Mouse (Mus musculus) brown adipose tissue, adult 24 weeks (tissue): ENCODE data around the gene Trem3. TPM values are rescaled to one million over a fixed set of nuclear protein-coding genes. Genes with fewer than 3 reads are reported as not detected.

Source experiments
- H3K27ac ChIP-seq: fragments of 200-500 bp; replicated peaks from 2 replicates; pipeline ENCODE4 v1.5.1; 2012; ENCODE audit warnings: low read depth, mild to moderate bottlenecking, low read length
- H3K4me1 ChIP-seq: fragments of 200-500 bp; 2 replicates; pipeline ENCODE4 v1.6.1; 2012; ENCODE audit warnings: low read length, mixed read lengths; ENCODE audit not compliant: control insufficient read depth, insufficient read depth, insufficient read length
- H3K4me3 ChIP-seq: fragments of 200-500 bp; 2 replicates; pipeline ENCODE4 v1.5.1; 2012; ENCODE audit warnings: low read depth, mild to moderate bottlenecking, low read length, moderate library complexity; ENCODE audit not compliant: insufficient read depth
- polyA plus RNA-seq: library from polyadenylated mRNA; stranded (reverse); fragments of >200 nt; gene quantifications from 2 replicates; pipeline ENCODE4 v1.2.4, GENCODE M21; 2012; ENCODE audit not compliant: missing spikeins, insufficient read depth, insufficient read length

The Trem3 gene
- polyA plus RNA-seq, 1 experiment: not detected

GRCm38 (mm10) chr17:48281739-48282085, 34.1 kb downstream of the Trem3 start:
- H3K27ac ChIP-seq: no peak overlapping the region
- H3K4me3 ChIP-seq: no peak overlapping the region
- no peaks in the 10 kb centered on the region for H3K4me1 ChIP-seq

DNA sequence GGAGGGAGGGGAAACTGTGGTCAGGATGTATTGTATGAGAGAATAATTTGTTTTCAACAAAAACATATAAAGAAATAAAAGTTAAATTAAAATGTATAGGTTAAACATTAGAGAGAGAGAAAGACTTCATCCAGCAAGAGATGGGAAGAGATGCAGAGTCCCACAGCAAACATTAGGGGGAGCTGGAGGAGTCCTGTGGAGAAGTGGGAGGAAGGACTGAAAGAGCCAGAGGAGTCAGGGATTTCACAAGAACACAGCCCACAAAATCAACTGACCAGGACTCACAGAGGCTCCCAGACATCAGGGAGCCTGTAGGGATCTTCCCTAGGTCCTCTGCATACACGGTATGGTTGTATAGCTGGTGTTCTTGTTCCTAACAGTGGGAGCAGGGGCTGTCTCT, 39.2 kb downstream of the Trem3 start:
- H3K4me1 ChIP-seq: no peaks in the 10 kb centered on the region
- no peak overlapping the region for H3K27ac ChIP-seq
- H3K4me3 ChIP-seq: no peak overlapping the region

- Histone ChIP-seq H3K4me1 (no peaks in the 10 kb centered on the region), H3K4me3 (no peak overlapping the region), H3K27ac (no peak overlapping the region)
Measured at GRCm38 (mm10) chr17:48287276-48287675, 39.7 kb downstream of the Trem3 start.

GRCm38 (mm10) chr17:48293500-48294194, 46.1 kb downstream of the Trem3 start:
- H3K4me1 ChIP-seq: no peaks in the 10 kb centered on the region
- H3K4me3 ChIP-seq: no peak overlapping the region
- H3K27ac ChIP-seq: no peak overlapping the region

- H3K4me3 ChIP-seq: no peak within 1 kb of the TSS
- no peak within 1 kb of the TSS for H3K27ac ChIP-seq
- no peaks in the 10 kb centered on the region for H3K4me1 ChIP-seq
Measured at GRCm38 (mm10) chr17:48299203-48299602, 51.6 kb downstream of the Trem3 start, which contains the start of gene Treml2. TSS of gene Treml2 (plus strand) at chr17:48299498.

- Histone ChIP-seq H3K4me3 (no peak overlapping the region), H3K4me1 (no peaks in the 10 kb centered on the region), H3K27ac (no peak overlapping the region)
Measured at GRCm38 (mm10) chr17:48299756-48300155, 52.2 kb downstream of the Trem3 start.

DNA sequence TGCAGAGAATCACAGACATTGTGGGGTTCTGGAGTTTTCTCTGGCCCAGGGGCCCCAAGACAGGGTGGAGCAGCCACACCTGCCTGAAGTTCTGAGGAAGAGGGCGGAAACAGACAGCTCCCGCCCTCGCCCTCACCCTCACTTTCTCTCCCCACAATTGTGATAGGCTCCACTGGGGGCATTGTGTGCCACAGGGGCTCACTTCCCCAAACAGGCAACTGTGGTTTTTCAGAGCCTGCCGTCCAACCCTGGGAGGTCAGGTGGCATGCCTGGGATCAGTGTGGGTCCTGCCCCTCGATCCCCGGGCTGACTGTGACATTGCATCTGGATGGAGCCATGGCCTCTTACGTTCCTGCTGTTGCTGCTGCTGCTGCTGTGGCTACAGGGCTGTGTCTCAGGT, 52.6 kb downstream of the Trem3 start:
- Histone ChIP-seq H3K4me1 (no peaks in the 10 kb centered on the region), H3K4me3 (no peak overlapping the region), H3K27ac (no peak overlapping the region)

GRCm38 (mm10) chr17:48300861-48301260, 53.3 kb downstream of the Trem3 start:
- Histone ChIP-seq H3K27ac (no peak overlapping the region), H3K4me1 (no peaks in the 10 kb centered on the region), H3K4me3 (no peak overlapping the region)

GRCm38 (mm10) chr17:48301792-48302191, 54.2 kb downstream of the Trem3 start:
- Histone ChIP-seq H3K4me1 (no peaks in the 10 kb centered on the region), H3K27ac (no peak overlapping the region), H3K4me3 (no peak overlapping the region)

Other genes starting within 250 kb of the Trem3 start
- not detected in 2 replicates for gene 1700122O11Rik, start 209.5 kb upstream of the Trem3 start, polyA plus RNA-seq
- gene 1700067P10Rik, start 158.5 kb upstream of the Trem3 start, polyA plus RNA-seq: not detected in 2 replicates
- not detected in 2 replicates for gene 9830107B12Rik, start 101.5 kb upstream of the Trem3 start, polyA plus RNA-seq
- gene A530064D06Rik, start 80.5 kb upstream of the Trem3 start, polyA plus RNA-seq: not detected in 2 replicates
- not detected in 2 replicates for gene Trem1, start 15.0 kb upstream of the Trem3 start, polyA plus RNA-seq
- not detected in 2 replicates for gene Treml4, start 16.5 kb downstream of the Trem3 start, polyA plus RNA-seq
- not detected in 2 replicates for gene Treml2, start 51.7 kb downstream of the Trem3 start, polyA plus RNA-seq
- gene B430306N03Rik, start 68.4 kb downstream of the Trem3 start, polyA plus RNA-seq: not detected in 2 replicates
- gene Trem2, start 98.6 kb downstream of the Trem3 start, polyA plus RNA-seq: 1.5 and 2.0 TPM in 2 replicates
- gene Treml1, start 112.1 kb downstream of the Trem3 start, polyA plus RNA-seq: not detected in 2 replicates
- 6.3 and 10.9 TPM in 2 replicates for gene Nfya, start 162.1 kb downstream of the Trem3 start, polyA plus RNA-seq
- gene Oard1, start 162.2 kb downstream of the Trem3 start, polyA plus RNA-seq: 34.0 and 34.6 TPM in 2 replicates
- gene Apobec2, start 185.2 kb downstream of the Trem3 start, polyA plus RNA-seq: 11.2 and 20.3 TPM in 2 replicates
- gene Tspo2, start 203.7 kb downstream of the Trem3 start, polyA plus RNA-seq: not detected in 2 replicates
- not detected in 2 replicates for gene Unc5cl, start 207.1 kb downstream of the Trem3 start, polyA plus RNA-seq